Mouse (Mus musculus): ENCODE measurements around the gene Rbbp6. TPM values are rescaled to one million over a fixed set of nuclear protein-coding genes. Genes with fewer than 3 reads are reported as not detected.

The Rbbp6 gene
- polyA plus RNA-seq, 1 experiment from 2014 or later: 37.1 TPM

DNA sequence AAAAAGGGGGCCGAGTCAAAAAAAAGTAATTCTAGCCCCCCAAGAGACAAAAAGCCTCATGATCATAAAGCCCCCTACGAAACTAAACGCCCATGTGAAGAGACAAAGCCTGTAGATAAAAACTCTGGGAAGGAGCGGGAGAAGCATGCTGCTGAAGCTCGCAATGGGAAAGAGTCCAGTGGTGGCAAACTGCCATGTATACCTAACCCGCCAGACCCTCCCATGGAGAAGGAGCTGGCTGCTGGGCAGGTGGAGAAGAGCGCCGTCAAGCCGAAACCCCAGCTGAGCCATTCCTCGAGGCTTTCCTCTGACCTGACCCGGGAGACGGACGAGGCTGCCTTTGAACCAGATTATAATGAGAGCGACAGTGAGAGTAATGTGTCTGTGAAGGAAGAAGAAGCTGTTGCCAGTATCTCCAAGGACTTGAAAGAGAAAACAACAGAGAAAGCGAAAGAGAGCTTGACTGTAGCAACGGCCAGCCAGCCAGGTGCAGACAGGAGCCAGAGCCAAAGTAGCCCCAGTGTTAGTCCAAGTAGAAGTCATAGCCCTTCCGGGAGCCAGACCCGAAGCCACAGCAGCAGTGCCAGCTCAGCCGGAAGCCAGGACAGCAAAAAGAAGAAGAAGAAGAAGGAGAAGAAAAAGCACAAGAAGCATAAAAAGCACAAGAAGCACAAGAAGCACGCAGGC is 36.0 kb downstream of the Rbbp6 start:
- ATAC-seq (ENCODE audit: low read depth): no peak
- WGBS: 81% methylated on average over 20 of the region's 20 CpGs
- no peak overlapping the region for H3K4me2 ChIP-seq (ENCODE audit: low read depth, low read length)
- H3K36me3 ChIP-seq (ENCODE audit: control insufficient read depth, insufficient read depth, low read length): peaks cover 71% of the 10 kb centered on the region
- H3K4me3 ChIP-seq (ENCODE audit: low read depth, low read length): no peak overlapping the region
- no peak overlapping the region for H3K9ac ChIP-seq (replicated peaks; ENCODE audit: low read depth, low read length)
- H3K9me3 ChIP-seq (ENCODE audit: control insufficient read depth, low read length): no peaks in the 10 kb centered on the region
- H3K27ac ChIP-seq (ENCODE audit: low read depth, low read length): no peak overlapping the region
- H3K27me3 ChIP-seq (ENCODE audit: control insufficient read depth, insufficient read depth, low read length): no peaks in the 10 kb centered on the region
- no peaks in the 10 kb centered on the region for H3K4me1 ChIP-seq (ENCODE audit: control insufficient read depth, insufficient read depth, low read length)

GRCm38 (mm10) chr7:123002028-123002410 is 36.5 kb downstream of the Rbbp6 start:
- peaks cover 67% of the 10 kb centered on the region for H3K36me3 ChIP-seq (ENCODE audit: control insufficient read depth, insufficient read depth, low read length)
- H3K9ac ChIP-seq (replicated peaks; ENCODE audit: low read depth, low read length): no peak overlapping the region
- no peaks in the 10 kb centered on the region for H3K4me1 ChIP-seq (ENCODE audit: control insufficient read depth, insufficient read depth, low read length)
- H3K9me3 ChIP-seq (ENCODE audit: control insufficient read depth, low read length): no peaks in the 10 kb centered on the region
- whole genome bisulfite sequencing: 95% methylated on average over 6 of the region's 6 CpGs
- H3K4me3 ChIP-seq (ENCODE audit: low read depth, low read length): no peak overlapping the region
- ATAC-seq (ENCODE audit: low read depth): no peak
- no peaks in the 10 kb centered on the region for H3K27me3 ChIP-seq (ENCODE audit: control insufficient read depth, insufficient read depth, low read length)
- H3K4me2 ChIP-seq (ENCODE audit: low read depth, low read length): no peak overlapping the region
- H3K27ac ChIP-seq (ENCODE audit: low read depth, low read length): no peak overlapping the region

DNA sequence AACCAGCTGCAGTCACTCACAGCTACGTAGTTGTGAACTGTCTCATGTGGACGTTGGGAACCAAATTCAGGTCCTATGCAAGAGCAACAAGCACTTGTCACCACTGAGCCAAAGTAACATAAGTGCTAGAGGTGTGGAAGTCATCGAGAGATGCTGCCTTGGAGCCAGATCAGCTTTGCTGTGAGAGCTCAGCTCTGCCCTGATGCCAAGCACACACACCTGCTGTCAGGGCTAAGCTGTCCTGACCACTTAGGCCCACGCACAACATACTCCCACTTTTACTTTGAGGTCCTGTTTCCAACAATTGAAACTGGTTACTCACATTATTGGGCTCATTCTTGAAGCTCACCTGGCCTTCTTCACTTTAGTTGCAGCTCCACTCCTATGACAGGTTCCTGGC is 37.7 kb downstream of the Rbbp6 start:
- H3K36me3 ChIP-seq (ENCODE audit: control insufficient read depth, insufficient read depth, low read length): peaks cover 59% of the 10 kb centered on the region
- no peaks in the 10 kb centered on the region for H3K27me3 ChIP-seq (ENCODE audit: control insufficient read depth, insufficient read depth, low read length)

DNA sequence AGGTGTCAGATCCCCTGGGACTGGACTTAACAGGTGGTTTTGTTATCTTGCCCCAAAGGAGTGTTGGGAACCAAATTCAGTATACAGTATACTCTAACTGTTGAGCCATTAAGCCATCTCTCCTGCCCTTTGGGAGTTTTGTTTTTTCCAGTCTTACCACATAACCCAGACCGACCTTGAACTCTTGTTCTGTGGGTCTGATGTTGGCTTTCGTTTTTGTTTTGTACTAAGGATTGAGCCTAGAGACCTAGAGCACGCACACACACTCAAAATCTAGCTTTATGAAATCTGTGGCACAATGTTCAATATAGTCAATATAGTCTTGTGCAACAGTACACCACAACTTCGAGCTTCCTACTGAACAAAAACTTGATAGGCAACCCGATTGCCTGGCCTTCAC is 39.0 kb downstream of the Rbbp6 start:
- no peak for ATAC-seq (ENCODE audit: low read depth)
- peaks cover 47% of the 10 kb centered on the region for H3K36me3 ChIP-seq (ENCODE audit: control insufficient read depth, insufficient read depth, low read length)
- no peaks in the 10 kb centered on the region for H3K9me3 ChIP-seq (ENCODE audit: control insufficient read depth, low read length)
- H3K27ac ChIP-seq (ENCODE audit: low read depth, low read length): no peak overlapping the region
- H3K4me2 ChIP-seq (ENCODE audit: low read depth, low read length): no peak overlapping the region
- no peaks in the 10 kb centered on the region for H3K27me3 ChIP-seq (ENCODE audit: control insufficient read depth, insufficient read depth, low read length)
- 96% methylated on average over 5 of the region's 5 CpGs for WGBS
- no peak overlapping the region for H3K9ac ChIP-seq (replicated peaks; ENCODE audit: low read depth, low read length)
- peaks cover 3% of the 10 kb centered on the region; the same call in 1 of the 2 replicates for H3K4me1 ChIP-seq (ENCODE audit: control insufficient read depth, insufficient read depth, low read length)
- H3K4me3 ChIP-seq (ENCODE audit: low read depth, low read length): no peak overlapping the region

More for the DNA sequence above, 37.7 kb downstream of the Rbbp6 start:
- Histone ChIP-seq H3K9ac (replicated peaks; ENCODE audit: low read depth, low read length) (no peak overlapping the region), H3K4me1 (ENCODE audit: control insufficient read depth, insufficient read depth, low read length) (peaks cover 3% of the 10 kb centered on the region; the same call in 1 of the 2 replicates), H3K27ac (ENCODE audit: low read depth, low read length) (no peak overlapping the region), H3K4me2 (ENCODE audit: low read depth, low read length) (no peak overlapping the region), H3K4me3 (ENCODE audit: low read depth, low read length) (no peak overlapping the region), H3K9me3 (ENCODE audit: control insufficient read depth, low read length) (no peaks in the 10 kb centered on the region)
- no peak for ATAC-seq (ENCODE audit: low read depth)
- 98% methylated on average over 4 of the region's 4 CpGs for WGBS

DNA sequence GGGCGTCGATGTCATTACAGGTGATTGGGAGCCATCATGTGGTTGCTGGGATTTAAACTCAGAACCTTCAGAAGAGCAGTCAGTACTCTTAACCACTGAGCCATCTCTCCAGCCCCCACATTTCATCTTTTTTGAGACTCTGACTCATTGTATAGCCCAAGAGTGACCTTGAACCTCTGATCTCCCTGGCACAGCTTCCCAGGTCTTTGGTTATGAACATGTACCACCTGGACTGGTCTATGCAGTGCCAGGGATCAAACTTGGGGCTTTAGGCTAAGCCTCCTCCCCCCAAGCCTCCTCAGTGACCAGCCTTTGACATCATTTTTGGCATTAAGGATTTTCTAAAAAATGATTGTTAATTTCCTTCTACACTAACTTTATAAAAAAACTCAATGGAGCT is 40.8 kb downstream of the Rbbp6 start:
- WGBS: 76% methylated on average over 2 of the region's 2 CpGs
- H3K27me3 ChIP-seq (ENCODE audit: control insufficient read depth, insufficient read depth, low read length): no peaks in the 10 kb centered on the region
- no peaks in the 10 kb centered on the region for H3K9me3 ChIP-seq (ENCODE audit: control insufficient read depth, low read length)
- no peak overlapping the region for H3K27ac ChIP-seq (ENCODE audit: low read depth, low read length)
- H3K9ac ChIP-seq (replicated peaks; ENCODE audit: low read depth, low read length): no peak overlapping the region
- H3K4me2 ChIP-seq (ENCODE audit: low read depth, low read length): no peak overlapping the region
- ATAC-seq (ENCODE audit: low read depth): no peak
- peaks cover 29% of the 10 kb centered on the region for H3K36me3 ChIP-seq (ENCODE audit: control insufficient read depth, insufficient read depth, low read length)
- H3K4me3 ChIP-seq (ENCODE audit: low read depth, low read length): no peak overlapping the region
- peaks cover 3% of the 10 kb centered on the region; the same call in 1 of the 2 replicates for H3K4me1 ChIP-seq (ENCODE audit: control insufficient read depth, insufficient read depth, low read length)

GRCm38 (mm10) chr7:123007743-123008142 is 42.3 kb downstream of the Rbbp6 start:
- Histone ChIP-seq H3K4me1 (ENCODE audit: control insufficient read depth, insufficient read depth, low read length) (peaks cover 3% of the 10 kb centered on the region; the same call in 1 of the 2 replicates), H3K9me3 (ENCODE audit: control insufficient read depth, low read length) (no peaks in the 10 kb centered on the region), H3K4me2 (ENCODE audit: low read depth, low read length) (no peak overlapping the region), H3K4me3 (ENCODE audit: low read depth, low read length) (no peak overlapping the region), H3K27ac (ENCODE audit: low read depth, low read length) (no peak overlapping the region), H3K36me3 (ENCODE audit: control insufficient read depth, insufficient read depth, low read length) (peaks cover 16% of the 10 kb centered on the region; the same call in 1 of the 2 replicates), H3K27me3 (ENCODE audit: control insufficient read depth, insufficient read depth, low read length) (no peaks in the 10 kb centered on the region), H3K9ac (replicated peaks; ENCODE audit: low read depth, low read length) (no peak overlapping the region)
- ATAC-seq (ENCODE audit: low read depth): no peak
- WGBS: 63% methylated on average over 4 of the region's 4 CpGs

GRCm38 (mm10) chr7:123013466-123013865 is 48.0 kb downstream of the Rbbp6 start:
- no peak for ATAC-seq (ENCODE audit: low read depth)
- H3K4me1 ChIP-seq (ENCODE audit: control insufficient read depth, insufficient read depth, low read length): no peaks in the 10 kb centered on the region
- no peak overlapping the region for H3K4me3 ChIP-seq (ENCODE audit: low read depth, low read length)
- no peaks in the 10 kb centered on the region for H3K36me3 ChIP-seq (ENCODE audit: control insufficient read depth, insufficient read depth, low read length)
- H3K4me2 ChIP-seq (ENCODE audit: low read depth, low read length): no peak overlapping the region
- no peak overlapping the region for H3K27ac ChIP-seq (ENCODE audit: low read depth, low read length)
- H3K9me3 ChIP-seq (ENCODE audit: control insufficient read depth, low read length): no peaks in the 10 kb centered on the region
- WGBS: 84% methylated on average over 5 of the region's 5 CpGs
- no peak overlapping the region for H3K9ac ChIP-seq (replicated peaks; ENCODE audit: low read depth, low read length)
- H3K27me3 ChIP-seq (ENCODE audit: control insufficient read depth, insufficient read depth, low read length): no peaks in the 10 kb centered on the region

DNA sequence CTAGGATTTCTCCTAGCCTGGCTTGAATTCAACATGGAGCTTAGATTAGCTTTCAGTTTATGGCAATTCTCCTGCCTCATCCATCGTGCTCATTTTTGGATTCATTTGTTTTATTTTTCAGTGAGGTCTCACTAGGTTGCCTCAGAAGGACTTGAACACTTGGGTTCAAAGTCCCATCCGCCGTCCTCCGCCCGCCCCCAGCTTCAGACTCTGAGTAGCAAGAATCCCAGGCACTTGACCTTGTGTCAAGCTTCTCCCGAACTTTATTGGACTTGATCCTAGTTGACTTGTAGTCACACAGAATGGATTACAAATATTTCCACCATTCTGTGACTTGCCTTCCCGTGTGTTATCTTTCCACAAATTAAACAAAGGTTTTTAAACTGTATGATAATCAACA is 49.2 kb downstream of the Rbbp6 start:
- H3K36me3 ChIP-seq (ENCODE audit: control insufficient read depth, insufficient read depth, low read length): no peaks in the 10 kb centered on the region
- no peaks in the 10 kb centered on the region for H3K4me1 ChIP-seq (ENCODE audit: control insufficient read depth, insufficient read depth, low read length)
- no peak overlapping the region for H3K27ac ChIP-seq (ENCODE audit: low read depth, low read length)
- no peak for ATAC-seq (ENCODE audit: low read depth)
- no peaks in the 10 kb centered on the region for H3K27me3 ChIP-seq (ENCODE audit: control insufficient read depth, insufficient read depth, low read length)
- no peaks in the 10 kb centered on the region for H3K9me3 ChIP-seq (ENCODE audit: control insufficient read depth, low read length)
- no peak overlapping the region for H3K4me3 ChIP-seq (ENCODE audit: low read depth, low read length)
- no peak overlapping the region for H3K9ac ChIP-seq (replicated peaks; ENCODE audit: low read depth, low read length)
- H3K4me2 ChIP-seq (ENCODE audit: low read depth, low read length): no peak overlapping the region
- 86% methylated on average over 7 of the region's 7 CpGs for whole genome bisulfite sequencing

GRCm38 (mm10) chr7:123017627-123018026 is 52.1 kb downstream of the Rbbp6 start:
- H3K27me3 ChIP-seq (ENCODE audit: control insufficient read depth, insufficient read depth, low read length): no peaks in the 10 kb centered on the region
- no peak overlapping the region for H3K4me2 ChIP-seq (ENCODE audit: low read depth, low read length)
- WGBS: 33% methylated on average over 3 of the region's 3 CpGs
- no peak overlapping the region for H3K4me3 ChIP-seq (ENCODE audit: low read depth, low read length)
- no peaks in the 10 kb centered on the region for H3K9me3 ChIP-seq (ENCODE audit: control insufficient read depth, low read length)
- no peaks in the 10 kb centered on the region for H3K36me3 ChIP-seq (ENCODE audit: control insufficient read depth, insufficient read depth, low read length)
- no peaks in the 10 kb centered on the region for H3K4me1 ChIP-seq (ENCODE audit: control insufficient read depth, insufficient read depth, low read length)
- no peak for ATAC-seq (ENCODE audit: low read depth)
- H3K27ac ChIP-seq (ENCODE audit: low read depth, low read length): no peak overlapping the region
- no peak overlapping the region for H3K9ac ChIP-seq (replicated peaks; ENCODE audit: low read depth, low read length)
